Mouse (Mus musculus) urinary bladder, postnatal 25 days (tissue): ENCODE data around the gene Thsd7b.
"Not testable (repeated sequence)": the region's sequence is repeated elsewhere in the genome, so short reads cannot be mapped to it uniquely, and the experiment has no call there.

ENCODE experiments used
- DNase-seq: peaks from one replicate; pipeline ENCODE4 v3.0.0; 2022; ENCODE audit warnings: low spot score

The Thsd7b gene

DNA sequence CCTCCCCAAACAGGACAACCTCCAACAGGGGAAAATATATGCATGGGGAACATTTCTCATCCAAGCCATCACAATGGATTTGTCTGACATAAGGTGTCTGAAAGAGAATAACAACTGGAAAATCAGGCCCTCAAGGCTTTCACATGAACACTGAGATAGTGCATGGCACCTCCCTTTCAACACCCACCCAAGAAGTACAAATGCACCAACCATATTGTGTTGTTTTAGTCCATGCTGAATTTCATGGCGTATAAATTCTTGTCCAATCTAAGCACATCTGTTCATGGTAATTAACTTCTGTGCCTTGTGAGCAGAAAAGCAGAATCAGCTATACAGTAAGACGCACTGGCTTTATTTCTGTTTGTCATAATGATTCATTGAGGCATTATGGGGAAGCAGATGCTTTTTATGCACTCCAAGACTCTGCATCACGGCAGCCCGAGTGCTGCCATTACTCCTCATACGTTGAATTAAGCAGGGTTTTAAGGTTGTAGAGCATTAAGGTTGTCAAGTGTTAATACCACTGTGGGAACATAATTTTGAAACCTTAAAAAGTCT lies 577.0 kb downstream of the Thsd7b start:
- DNase-seq: no peak

DNA sequence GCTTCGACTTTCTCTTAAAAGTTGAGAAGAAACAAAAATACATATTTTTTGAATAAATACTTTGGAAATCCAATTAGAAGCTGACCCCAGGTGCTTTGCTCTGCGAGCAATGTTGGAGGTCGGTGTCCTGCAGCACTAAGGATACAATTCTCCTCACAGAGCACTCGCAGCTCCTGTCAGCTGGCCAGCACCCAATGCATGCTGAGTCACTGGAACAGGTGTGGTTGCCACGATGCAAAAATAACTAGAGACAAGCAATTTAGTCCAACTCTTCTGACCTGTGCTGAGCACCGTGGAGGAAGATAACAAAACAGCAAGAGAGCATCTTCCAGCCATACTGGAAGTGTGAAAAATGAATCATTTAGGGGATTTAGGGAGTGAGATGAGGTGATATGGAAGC lies 594.6 kb downstream of the Thsd7b start:
- no peak for DNase-seq

DNA sequence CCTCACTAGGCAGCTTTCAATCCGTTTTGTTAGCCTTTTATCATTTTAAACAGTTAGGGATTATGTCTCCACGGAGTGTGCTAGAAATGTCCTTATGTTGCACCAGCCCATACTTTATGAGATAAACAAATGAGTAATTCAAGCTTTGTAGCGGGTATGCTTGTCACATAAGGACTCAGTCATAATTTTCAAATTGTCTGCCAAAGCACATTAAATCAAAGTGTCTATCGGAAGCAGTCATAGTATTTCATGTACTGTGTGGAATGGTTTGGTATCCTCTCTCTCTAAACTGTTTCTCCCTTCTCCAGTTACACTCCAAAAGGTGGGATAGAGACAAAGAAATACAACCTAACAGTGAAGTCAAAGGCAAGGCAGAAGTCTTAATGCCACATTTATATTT lies 601.3 kb downstream of the Thsd7b start:
- no peak for DNase-seq

DNA sequence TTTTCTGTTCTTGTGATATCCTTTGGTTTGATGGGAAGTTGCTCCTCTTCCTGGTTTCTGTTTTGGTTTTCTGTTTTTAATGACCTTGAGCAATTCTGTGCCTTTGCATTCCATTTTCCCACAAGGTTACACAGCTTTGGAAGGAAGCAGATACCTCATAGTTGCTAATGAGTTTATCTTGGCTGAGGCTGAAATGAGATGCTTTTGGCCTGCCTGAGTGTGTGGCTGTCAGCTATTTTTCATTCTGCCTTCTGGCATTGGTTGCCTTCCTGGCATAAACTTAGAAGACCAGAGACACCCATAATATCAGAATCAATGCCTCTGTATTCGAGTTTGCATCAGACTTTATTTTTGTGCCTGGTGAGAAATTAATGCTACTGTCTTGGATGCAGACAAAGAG lies 614.8 kb downstream of the Thsd7b start:
- DNase-seq: no peak

DNA sequence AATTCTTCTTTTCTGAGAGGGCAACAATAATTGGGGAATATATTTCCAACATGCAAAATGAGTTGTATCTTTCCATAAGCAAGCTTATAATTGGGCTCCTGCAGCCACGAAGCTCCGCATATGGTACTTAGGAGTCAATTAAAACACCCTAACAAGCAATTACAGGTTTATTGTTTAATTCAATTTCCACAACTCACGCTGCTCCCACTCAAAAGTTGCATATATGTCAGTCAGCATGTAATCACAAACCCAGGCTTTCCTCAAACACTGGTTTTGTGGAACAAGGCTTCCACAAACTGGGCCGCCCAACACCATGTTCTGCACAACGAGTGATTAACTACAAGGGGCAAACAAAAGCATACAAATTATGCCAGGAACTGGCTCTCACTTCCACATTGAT lies 625.0 kb downstream of the Thsd7b start:
- no peak for DNase-seq

DNA sequence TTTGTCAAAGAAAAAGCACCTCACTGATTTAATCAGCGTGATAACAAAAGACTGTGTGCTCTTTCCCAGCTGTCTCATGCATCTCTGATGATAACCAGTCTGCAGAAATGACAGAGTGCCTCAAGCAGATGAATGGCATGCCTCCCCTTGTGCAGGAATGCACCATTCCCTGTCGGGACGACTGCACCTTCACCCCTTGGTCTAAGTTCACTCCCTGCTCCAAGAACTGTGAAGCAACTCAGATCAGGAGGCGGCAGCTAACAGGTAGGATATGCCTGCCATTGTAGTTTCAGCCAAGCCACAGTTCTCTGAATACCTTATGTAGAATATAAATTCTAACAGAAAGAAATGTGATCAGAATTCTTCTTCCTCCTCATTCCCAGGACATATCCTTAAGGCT lies 642.4 kb downstream of the Thsd7b start:
- DNase-seq: no peak

DNA sequence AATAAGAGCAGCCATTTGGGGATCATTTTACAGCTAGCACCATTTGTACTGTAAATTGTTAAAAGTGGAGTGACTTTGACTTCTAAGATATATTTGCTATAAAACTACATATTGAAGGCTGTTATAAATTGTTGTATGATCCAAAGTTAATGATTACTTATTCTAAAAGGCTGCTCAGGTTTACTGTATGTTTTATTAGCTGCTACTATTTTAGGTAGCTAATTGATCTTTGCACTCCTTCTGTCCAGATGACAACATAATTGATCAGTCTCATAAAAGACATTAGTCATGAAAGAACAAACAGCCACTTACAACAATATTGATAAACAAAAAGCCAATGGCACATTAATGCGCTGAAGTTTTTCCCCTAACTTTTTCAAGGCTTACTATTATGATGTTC lies 644.5 kb downstream of the Thsd7b start:
- no peak for DNase-seq

DNA sequence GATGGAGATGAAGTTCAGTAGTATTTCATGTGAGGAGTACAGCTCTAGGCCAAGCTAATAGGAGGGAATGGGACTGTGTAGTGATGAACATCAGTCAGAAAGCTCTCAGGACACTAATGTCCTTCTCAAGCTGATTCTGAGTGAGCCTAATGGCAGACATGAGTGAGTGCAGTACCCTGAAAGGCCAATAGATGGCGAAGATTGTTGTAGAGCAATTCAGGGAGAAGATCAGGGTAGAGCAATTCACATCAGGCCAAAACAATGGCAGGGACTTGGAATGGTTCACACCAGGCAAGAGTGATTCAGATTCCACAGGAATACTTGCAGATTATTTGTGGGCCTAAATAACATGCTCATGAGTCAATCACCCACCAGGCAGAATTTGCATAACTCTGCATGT lies 646.3 kb downstream of the Thsd7b start:
- no peak for DNase-seq

DNA sequence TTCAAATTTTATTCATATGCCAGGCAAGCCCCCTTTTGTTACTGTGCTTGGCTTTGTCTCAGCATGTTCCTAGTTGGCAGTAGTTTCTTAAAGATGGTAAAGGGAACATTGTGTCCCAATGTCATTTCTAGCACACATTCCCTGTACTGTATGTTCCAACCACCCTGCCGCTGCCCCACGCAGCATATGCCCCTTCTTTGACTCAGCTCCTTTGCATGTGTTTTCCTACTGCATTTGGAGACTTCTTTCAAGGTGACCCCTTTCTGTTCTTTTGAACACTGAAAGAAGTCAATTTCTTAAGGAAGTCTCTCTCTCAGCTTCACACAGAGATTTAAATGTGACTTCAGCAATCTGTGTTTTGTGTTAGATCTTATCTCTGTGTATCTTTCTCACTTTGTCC lies 657.9 kb downstream of the Thsd7b start:
- no peak for DNase-seq

DNA sequence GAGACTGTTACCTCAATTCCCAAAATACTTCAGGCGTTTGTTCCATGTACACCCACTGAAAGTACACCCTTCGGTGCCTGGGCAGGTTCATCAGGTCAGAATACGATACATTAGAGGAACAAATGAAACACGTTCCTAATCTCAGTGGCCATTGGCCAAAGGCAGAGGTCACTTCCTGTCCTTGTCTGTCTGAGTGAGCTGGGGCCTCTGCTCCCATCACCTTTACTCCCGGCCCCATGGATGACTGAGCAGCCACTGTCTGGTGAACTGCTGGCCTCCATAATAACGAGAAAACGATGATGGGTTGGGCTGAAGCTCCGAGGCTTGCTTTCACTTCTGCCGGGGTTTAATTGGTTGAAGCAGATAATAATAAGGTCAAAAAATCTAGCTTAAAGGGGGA lies 670.0 kb downstream of the Thsd7b start:
- no peak for DNase-seq

DNA sequence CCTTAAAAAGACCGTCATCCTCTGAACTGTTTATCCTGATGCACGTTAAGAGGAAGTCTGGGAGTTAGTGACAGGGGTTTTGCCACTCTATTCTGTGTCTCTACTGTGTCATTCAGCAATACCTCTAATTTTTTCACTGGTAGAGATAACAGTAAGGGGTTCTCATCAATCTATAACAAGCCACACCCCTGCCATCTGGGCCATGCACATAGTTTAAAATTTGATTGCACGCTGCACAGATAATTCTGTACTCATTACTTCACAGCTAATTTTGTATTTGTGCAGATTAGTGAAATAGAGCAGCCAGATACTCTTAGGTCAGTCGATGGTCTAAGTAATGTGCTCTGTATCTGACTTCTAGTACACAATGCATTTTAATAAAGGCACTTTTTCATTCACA lies 673.9 kb downstream of the Thsd7b start:
- no peak for DNase-seq

DNA sequence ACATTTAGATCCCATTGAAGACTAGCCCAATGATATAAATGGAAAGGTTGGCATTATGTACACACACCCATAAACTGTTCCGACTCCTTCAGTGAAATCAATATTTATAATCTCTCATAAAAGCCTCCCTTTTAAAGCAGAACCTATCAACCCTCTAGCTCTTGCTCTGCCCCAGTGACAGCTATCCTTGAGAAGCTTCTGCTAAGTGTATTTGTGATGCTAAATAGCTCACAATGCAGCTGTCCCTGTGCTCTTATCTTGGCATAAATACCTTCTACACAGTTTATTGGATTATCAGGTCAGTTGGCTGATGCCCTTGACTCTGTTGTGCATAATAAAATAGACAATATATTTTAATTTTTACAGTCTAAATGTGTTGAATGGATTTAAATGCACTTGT lies 682.4 kb downstream of the Thsd7b start:
- no peak for DNase-seq

DNA sequence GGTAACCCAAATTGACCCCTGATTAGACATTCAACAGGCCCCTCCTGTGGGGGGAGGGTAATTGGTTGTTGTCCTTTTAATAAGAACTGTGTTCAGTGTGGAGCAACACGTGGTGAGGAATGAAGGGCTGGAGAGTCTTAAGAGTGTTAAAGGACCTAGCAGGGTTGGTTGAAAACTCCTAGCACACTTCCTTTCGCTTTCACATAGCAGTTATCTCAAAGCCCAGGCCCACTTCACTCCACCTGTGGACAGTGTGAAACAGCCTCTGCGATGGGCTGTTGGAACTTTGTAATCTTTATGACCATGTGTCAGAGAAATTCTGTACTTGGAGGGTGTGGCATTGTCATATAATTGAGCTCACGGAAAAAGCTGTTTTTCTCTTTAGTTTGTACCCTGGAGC lies 683.5 kb downstream of the Thsd7b start:
- DNase-seq: no peak

DNA sequence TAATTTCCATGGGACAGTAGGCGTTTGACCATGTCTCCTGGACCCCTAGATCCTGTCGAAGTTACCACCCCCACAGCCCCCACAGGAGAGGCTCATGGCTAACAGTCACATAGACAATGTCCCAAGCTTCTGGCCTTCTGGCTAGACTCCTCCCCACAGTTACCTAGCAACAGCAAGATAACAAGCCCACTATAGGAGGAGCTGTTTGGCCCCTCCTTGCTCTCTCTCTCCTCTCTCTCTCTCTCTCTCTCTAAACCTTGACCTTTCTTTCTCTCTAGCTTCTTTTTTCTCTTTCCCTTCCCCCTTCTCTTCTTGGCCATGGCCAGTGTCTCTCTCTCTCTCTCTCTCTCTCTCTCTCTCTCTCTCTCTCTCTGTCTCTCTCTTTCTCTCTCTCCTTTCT lies 686.2 kb downstream of the Thsd7b start:
- DNase-seq: not testable (repeated sequence)

DNA sequence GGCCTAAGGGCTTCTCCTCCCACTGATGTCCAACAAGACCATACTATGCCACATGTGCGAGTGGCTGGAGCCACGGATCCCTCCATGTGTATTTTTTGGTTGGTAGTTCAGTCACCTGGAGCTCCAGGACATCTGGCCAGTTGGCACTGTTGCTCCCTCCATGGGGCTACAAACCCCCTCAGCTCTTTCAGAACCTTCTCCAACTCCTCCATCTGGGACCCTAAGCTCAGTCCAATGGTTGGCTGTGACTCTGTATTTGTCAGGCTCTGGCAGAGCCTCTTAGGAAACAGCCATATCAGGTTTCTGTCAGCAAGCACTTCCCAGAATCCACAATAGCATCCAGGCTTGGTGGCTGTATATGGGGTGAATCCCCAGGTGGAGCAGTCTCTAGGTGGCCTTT lies 690.1 kb downstream of the Thsd7b start:
- no peak for DNase-seq

DNA sequence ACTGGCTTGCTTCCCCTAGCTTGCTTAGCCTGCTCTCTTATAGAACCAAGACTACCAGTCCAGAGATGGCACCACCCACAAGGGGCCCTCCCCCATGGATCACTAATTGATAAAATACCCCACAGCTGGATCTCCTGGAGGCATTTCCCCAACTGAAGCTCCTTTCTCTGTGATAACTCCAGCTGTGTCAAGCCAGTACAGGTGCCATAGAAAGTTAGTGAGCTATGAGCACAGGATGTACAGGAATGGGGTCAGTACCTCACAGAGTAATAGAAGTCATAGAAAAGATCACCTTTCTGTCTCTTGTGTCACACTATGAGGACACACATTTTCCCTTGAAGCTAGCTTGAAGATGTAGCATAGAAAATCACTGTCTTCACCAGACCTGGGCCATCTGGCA lies 716.1 kb downstream of the Thsd7b start:
- not testable (repeated sequence) for DNase-seq

DNA sequence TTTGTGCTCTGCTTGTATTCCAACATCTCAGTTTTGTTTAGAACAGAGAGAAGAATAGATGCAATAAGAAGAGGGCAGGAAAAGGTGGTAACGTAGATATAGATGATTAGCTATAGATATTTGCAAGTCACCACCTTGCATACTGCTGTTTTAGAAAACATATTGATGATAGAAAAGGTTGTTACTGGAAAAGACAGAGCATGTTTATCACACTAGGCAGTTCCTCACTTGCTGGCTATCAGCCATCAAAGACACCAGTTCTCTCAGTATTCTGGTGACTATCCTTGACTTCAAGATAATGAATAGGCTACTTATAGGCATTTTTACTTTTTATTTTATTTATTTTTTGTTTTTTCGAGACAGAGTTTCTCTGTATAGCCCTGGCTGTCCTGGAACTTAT lies 717.7 kb downstream of the Thsd7b start:
- DNase-seq: no peak

DNA sequence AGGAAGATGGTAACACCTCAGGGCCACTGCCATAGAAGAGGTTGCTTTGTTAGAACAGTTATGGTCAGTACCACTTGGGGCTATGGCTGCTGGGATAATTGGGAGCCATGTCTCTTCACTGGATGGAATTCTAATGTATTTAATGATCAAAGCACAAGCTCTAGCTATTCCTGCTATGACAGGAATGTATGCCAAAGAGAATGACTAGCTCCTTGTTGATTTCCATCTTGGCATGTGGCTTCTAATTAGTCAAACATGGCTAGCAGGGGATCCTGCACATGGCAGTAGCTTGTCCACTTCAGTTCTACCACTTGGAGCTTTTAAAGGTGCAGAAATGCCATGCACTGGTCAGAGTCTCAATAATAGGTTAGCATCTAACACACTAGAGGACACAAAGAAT lies 781.9 kb downstream of the Thsd7b start:
- DNase-seq: no peak

DNA sequence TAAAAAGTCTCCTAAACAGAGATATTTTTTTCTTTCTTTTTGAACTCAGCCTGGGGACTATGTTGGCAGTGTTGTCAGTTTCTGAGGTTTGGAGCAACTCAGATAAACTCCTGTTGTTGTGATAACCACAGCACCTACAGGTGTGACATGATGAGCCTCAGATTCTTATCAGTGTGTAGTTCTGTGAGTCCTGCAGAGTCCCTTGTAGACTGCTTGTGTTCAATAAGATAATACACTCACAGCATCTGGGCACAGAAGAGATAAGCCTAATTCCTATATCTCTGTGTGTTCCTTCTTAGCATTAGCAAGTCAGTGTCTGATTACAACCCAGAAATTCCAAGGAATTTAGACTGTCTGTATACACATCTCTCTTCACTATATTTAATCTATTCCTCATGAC lies 789.0 kb downstream of the Thsd7b start:
- no peak for DNase-seq

DNA sequence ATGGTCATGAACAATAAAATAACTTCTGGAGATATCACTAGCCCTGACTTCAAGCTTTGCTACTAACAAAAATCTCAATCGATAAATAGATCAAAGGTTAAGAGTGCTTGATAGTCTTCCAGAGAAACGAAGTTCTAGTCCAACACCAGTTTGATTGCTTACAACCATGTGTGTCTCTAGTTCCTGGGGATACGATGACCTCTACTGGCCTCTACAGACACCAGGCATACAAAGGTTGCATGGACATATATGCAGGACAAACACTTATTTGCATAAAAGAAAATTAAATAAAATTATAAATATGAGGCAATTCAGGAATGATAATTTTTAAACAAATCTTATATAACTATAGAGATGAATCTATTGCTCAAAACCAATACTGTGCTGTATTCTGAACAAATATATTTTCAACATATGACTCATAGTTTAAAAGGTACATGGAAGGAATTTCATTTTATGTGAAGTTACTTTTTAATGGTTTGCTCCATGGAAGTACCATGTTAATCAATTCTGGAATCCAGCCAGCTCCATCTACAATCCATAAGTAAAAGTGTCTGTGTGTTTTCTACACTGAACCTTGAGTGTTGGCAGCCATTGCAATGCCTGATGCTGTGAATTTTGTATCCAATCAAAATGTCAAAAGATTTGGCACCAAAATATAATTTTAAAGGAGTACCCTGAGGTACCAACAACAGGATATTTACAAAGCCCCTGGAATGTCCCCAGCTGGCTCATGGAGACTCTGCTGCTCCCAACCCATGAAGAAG lies 793.3 kb downstream of the Thsd7b start:
- no peak for DNase-seq

DNA sequence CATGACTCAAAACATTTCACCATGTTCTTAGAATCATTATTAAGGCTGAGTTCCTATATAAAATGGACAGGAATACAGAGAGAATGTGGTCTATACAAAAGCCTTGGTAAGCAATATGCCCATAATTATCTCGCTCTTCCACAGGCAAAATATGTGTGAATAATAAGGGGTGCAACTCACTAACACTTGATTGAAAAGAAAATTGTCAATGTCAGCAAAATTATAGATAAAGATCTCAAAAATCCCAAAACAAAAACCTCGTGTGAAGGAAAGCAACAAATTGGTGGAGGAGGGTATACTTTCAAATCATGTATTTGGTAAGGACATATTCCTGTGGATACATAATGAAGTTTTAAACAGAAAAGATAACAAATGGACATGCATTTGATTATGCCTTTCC lies 810.7 kb downstream of the Thsd7b start:
- DNase-seq: no peak

DNA sequence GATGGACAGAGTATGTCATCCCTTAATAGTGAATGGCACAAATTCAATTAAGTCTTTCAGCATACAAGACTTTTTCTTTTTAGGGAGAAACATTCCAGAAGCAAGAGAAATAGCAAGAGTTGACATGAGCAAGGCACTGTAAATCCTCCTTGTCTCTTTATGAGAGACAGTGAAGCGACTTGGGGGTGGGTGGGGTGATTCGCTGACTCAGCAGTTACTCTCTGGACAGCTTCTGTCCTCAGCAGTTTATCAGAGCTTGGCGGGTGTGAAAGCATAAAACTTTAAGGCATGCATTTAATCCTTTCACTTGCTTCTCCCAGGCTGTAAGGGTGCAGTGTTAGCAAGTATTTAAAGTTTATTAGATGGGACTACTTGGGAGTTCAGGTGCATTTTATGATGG lies 812.1 kb downstream of the Thsd7b start:
- no peak for DNase-seq

DNA sequence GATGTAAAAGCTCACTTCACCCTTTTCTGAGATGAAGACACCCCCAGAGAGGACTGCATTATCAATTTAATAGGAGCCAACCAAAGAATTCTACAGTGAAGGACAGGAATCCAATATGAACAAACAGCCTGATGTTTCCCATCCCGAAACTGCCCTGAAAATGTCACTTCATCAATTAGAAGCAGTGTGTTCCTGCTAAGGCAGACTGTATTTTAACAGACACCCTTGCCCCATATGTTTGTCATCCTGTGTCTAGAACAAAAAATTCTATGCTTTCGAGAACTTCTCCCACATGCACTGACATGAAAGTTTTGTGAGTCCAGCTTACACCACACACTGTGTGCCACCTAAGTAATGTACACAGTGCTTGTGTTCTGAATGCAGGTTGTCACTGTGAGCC lies 812.8 kb downstream of the Thsd7b start:
- DNase-seq: no peak

DNA sequence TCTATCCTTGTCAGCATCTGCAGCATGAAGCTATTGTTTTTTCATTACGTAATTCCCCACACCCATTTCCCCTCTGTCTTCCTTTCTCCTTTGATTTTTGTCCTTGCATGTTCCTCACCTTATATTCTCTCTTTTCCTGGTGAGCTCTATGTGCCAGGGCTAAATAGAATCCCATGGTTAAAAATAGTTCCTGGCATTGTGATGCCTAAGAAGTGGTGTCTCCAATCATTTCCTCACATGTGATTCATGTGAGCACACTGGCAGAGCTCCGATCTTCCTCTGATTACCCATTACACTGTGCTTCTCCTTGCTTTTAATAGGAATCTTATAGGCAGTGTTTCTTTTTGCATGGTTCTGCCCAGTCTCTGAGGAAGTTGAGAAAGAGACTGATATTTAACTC lies 826.1 kb downstream of the Thsd7b start:
- DNase-seq: no peak
